Mouse (Mus musculus) kidney, adult 18-20 months (tissue): ENCODE measurements around the gene Pygo2.

ENCODE experiments used
- DNase-seq: peaks from one replicate; pipeline ENCODE4 v3.0.0; 2021

Pygo2 gene

GRCm38 (mm10) chr3:89458372-89458964, 28.5 kb downstream of the Pygo2 start:
- DNase-seq = no peak

- peak; percentile 95 for DNase-seq
Measured at GRCm38 (mm10) chr3:89458965-89459807, 29.2 kb downstream of the Pygo2 start.

GRCm38 (mm10) chr3:89468268-89468667, 38.3 kb downstream of the Pygo2 start:
- no peak for DNase-seq

- DNase-seq = no peak
Measured at GRCm38 (mm10) chr3:89472280-89472679, 42.3 kb downstream of the Pygo2 start.

- DNase-seq = no peak
Measured at GRCm38 (mm10) chr3:89473838-89474237, 43.8 kb downstream of the Pygo2 start.

- DNase-seq = no peak
Measured at GRCm38 (mm10) chr3:89479055-89479454, 49.0 kb downstream of the Pygo2 start.

DNA sequence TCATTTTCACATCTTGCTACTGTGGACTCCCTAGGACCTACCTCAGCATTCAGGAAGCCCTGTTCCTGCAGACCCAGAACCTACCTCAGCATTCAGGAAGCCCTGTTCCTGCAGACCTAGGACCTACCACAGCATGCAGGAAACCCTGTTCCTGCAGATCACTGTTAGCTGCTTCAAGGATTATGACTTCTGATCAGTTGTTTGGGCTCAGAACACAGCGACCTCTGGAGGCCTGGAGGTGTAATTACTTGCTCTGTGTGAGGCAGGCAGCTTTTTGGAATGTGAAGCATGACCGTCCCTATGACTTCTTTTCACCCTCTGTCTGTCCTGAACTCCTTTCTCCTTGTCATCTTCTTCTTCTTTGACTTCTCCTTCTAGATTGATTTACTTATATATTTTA, 51.5 kb downstream of the Pygo2 start:
- DNase-seq = no peak

DNA sequence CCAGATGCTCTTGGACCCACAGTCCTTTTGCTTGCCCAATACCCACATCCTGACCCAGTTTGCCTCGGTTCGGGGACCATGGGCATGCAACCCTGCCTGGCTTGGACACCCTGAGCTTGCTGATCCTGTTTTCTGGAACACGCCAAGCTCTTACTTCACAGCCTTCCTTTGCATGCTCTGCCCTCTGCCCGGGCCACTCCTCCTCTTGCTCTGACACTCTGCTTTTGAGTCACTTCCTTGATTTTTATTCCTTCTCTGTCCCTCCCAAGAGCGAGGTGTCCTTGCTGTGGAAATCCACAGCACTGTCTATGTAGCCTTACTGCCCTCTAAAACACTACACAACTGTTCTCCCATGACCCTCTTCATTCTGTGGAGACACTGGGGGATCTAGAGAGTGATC, 52.2 kb downstream of the Pygo2 start:
- DNase-seq = no peak
